Comparison of ENCODE assay signal across 8 mouse cellular contexts in the genomic region with DNA sequence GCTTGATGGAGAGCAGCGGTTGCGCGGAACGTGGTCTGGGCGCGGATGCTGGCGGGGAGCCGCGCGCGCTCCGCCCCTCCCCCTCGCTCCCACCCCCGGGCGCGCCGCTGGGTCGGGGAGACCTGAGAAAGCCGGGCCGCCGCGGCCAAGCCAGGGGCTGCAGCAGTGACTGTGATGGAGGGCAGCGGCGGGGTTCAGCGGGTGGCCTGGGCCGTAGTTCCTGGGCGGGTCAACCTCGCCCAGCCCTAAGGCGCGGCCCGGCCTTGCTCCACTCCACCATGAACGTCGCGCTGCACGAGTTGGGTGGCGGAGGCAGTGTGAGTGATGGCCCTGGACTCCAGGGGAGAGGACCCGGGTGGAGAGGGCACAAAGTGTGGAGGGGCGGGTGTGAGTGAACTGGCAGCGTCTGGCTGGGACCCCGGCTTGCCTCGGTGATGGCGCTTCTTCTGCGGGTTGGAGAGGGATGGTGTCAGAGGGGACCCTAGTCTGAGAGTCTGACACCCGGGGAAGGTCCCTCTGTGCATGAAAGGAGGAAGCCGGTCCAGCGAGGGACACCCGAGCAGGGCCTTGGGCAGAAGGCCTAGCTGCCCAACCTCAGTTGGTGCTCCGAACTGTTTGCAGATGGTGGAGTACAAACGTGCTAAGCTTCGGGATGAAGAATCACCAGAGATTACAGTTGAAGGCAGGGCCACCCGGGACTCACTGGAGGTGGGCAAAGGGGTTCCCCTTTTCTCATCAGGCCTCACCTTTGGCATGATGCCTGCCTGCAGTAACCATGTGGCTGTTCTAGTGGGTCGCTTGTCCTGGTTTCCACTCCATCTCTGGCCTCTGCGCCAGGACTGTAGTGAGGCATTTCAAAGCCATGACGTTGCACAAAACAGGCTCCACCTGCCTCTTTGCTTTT. TPM values are rescaled to one million over a fixed set of nuclear protein-coding genes. Genes with fewer than 3 reads are reported as not detected.
DNase-seq lines count a peak whose midpoint lies in the region; ATAC-seq and TF ChIP-seq lines count a peak whose summit lies in the region.

Ece2 (plus strand) TSS at position 98 of the 904 bp plus-strand sequence.

- DNase-seq in heart, adult 11 months, result peak; percentile 87
- no peak for DNase-seq in heart, postnatal 25 days (ENCODE audit: low spot score)
- peak; percentile 75 for DNase-seq in cerebellum, adult 9-11 months
- peak; percentile 13 to 35 for DNase-seq in left cerebral cortex, postnatal 25 days (ENCODE audit: low spot score in 2 of 2)
- DNase-seq in midbrain, embryonic 14.5 days, result peak; percentile 75

- H3K9ac ChIP-seq in ES-Bruce4 (ENCODE audit: low read depth, poor library complexity, severe bottlenecking), result peak within 1 kb of the TSS; percentile 47
- peak within 1 kb of the TSS; percentile 68 for H3K9ac ChIP-seq in heart, embryonic 12.5 days
- H3K9ac ChIP-seq in midbrain, embryonic 14.5 days (replicated peaks; ENCODE audit: low read length), result peak within 1 kb of the TSS; percentile 75

- H3K4me3 ChIP-seq in ES-Bruce4 (ENCODE audit: low read depth, low read length), result peak within 1 kb of the TSS; percentile 74
- peak within 1 kb of the TSS; percentile 59 for H3K4me3 ChIP-seq in heart, embryonic 12.5 days
- H3K4me3 ChIP-seq in midbrain, embryonic 14.5 days (replicated peaks; ENCODE audit: low read depth, low read length), result peak within 1 kb of the TSS; percentile 57

- no peak for TF ChIP-seq CTCF in ES-Bruce4 (IDR thresholded peaks at IDR 0.05; ENCODE audit: low read depth, low read length)

- no peak for TF ChIP-seq POLR2A in ES-Bruce4 (IDR thresholded peaks at IDR 0.05; ENCODE audit: insufficient read depth, low read length)

- no peak for TF ChIP-seq EP300 in ES-Bruce4 (IDR thresholded peaks at IDR 0.05; ENCODE audit: insufficient read depth, low read depth, low read length)

- H3K4me1 ChIP-seq in ES-Bruce4 (ENCODE audit: control insufficient read depth, insufficient read depth, low read length), result peaks cover 2% of the 10 kb centered on the region
- H3K4me1 ChIP-seq in heart, embryonic 12.5 days (replicated peaks), result peaks cover 6% of the 10 kb centered on the region; the same call in 1 of the 2 replicates
- peaks cover 15% of the 10 kb centered on the region; the same call in 1 of the 2 replicates for H3K4me1 ChIP-seq in midbrain, embryonic 14.5 days (ENCODE audit: control insufficient read depth, insufficient read depth, low read length)

- H3K27me3 ChIP-seq in ES-Bruce4 (ENCODE audit: control insufficient read depth, insufficient read depth, low read length, poor library complexity, severe bottlenecking), result no peaks in the 10 kb centered on the region
- peaks cover 26% of the 10 kb centered on the region for H3K27me3 ChIP-seq in heart, embryonic 12.5 days (replicated peaks)
- H3K27me3 ChIP-seq in midbrain, embryonic 14.5 days (ENCODE audit: control insufficient read depth, insufficient read depth, low read length), result no peaks in the 10 kb centered on the region

- ATAC-seq in heart, embryonic 12.5 days (ENCODE audit: insufficient number of reproducible peaks, low FRiP score), result no peak
- ATAC-seq in midbrain, embryonic 14.5 days (ENCODE audit: low FRiP score, low TSS enrichment), result peak; percentile 70
- no peak for ATAC-seq in inflammation-experienced regulatory T-cells, adult 6 months

- H3K27ac ChIP-seq in ES-Bruce4 (ENCODE audit: insufficient read depth, low read length), result no peak within 1 kb of the TSS
- H3K27ac ChIP-seq in heart, embryonic 12.5 days (ENCODE audit: poor library complexity, severe bottlenecking), result no peak within 1 kb of the TSS
- H3K27ac ChIP-seq in midbrain, embryonic 14.5 days (replicated peaks; ENCODE audit: low read depth, low read length), result peak within 1 kb of the TSS; percentile 13; the same call in 1 of the 2 replicates

- intact Hi-C loops in heart, postnatal 25 days (cut with DNase I), result no loop called here
- intact Hi-C loops in left cerebral cortex, postnatal 25 days (cut with DNase I), result no loop called here

- WGBS in heart, embryonic 12.5 days, result 7% methylated on average over 54 of the region's 54 CpGs
- 7% methylated on average over 53 of the region's 54 CpGs for WGBS in midbrain, embryonic 14.5 days

- H3K9me3 ChIP-seq in ES-Bruce4 (replicated peaks; ENCODE audit: control insufficient read depth, insufficient read depth, low read length, poor library complexity, severe bottlenecking), result no peaks in the 10 kb centered on the region
- H3K9me3 ChIP-seq in heart, embryonic 12.5 days (replicated peaks), result no peaks in the 10 kb centered on the region
- H3K9me3 ChIP-seq in midbrain, embryonic 14.5 days (ENCODE audit: control insufficient read depth, low read length), result no peaks in the 10 kb centered on the region

- no peaks in the 10 kb centered on the region for H3K36me3 ChIP-seq in ES-Bruce4 (ENCODE audit: control insufficient read depth, insufficient read depth, low read length, poor library complexity, severe bottlenecking)
- no peaks in the 10 kb centered on the region for H3K36me3 ChIP-seq in heart, embryonic 12.5 days
- 0 out of 2 replicates have a peak, but pooled peaks cover 3% of the 10 kb centered on the region for H3K36me3 ChIP-seq in midbrain, embryonic 14.5 days (ENCODE audit: control insufficient read depth, insufficient read depth, low read length)

- peak within 1 kb of the TSS; percentile 91 for H3K4me2 ChIP-seq in heart, embryonic 12.5 days
- H3K4me2 ChIP-seq in midbrain, embryonic 14.5 days (ENCODE audit: low read length), result peak within 1 kb of the TSS; percentile 95

RNA-seq across cellular contexts. Expression of gene Ece2, which starts in this region (rescaled TPM):
- under 1 TPM; 0.56 to 0.57 TPM for total RNA-seq in heart, postnatal 25 days (2021)
- polyA plus RNA-seq in ES-Bruce4 (2011; ENCODE audit: insufficient read depth, insufficient read length, low read depth, missing spikeins), result 3.4 and 3.6 TPM in 2 replicates
- polyA plus RNA-seq in heart, embryonic 12.5 days (2016; fragmentation: Nextera tagmentation; extraction: Ambion mirVana), result 0.55 and 1.2 TPM in 2 replicates
- 10 to 100 TPM; 21.5 to 26.8 TPM for total RNA-seq in left cerebral cortex, postnatal 25 days (2021)
- polyA plus RNA-seq in midbrain, embryonic 14.5 days (2014; fragmentation: Nextera tagmentation; extraction: Ambion mirVana), result 8.5 and 11.9 TPM in 2 replicates
- not detected for polyA plus RNA-seq in inflammation-experienced regulatory T-cells, adult 6 months (2017; shearing (Covaris generic))

Comparison
In these comparisons a context has a peak if more than half of its experiments do, and no peak if none do; other contexts are left out.
1. RNA of gene Ece2 (total RNA-seq): 21.5 to 26.8 TPM in left cerebral cortex, postnatal 25 days; 0.56 to 0.57 TPM in heart, postnatal 25 days; every median in the first group is over 10 times any median in the second.
2. Peak in every context shown above with its lines, with median percentiles within 50 percentile points of each other: H3K4me3 ChIP-seq and H3K9ac ChIP-seq.